Mouse (Mus musculus): Measurements from ENCODE around the gene Sidt2. TPM values are rescaled to one million over a fixed set of nuclear protein-coding genes. Genes with fewer than 3 reads are reported as not detected.

Sidt2 gene
- total RNA-seq (2021), result 10 to 100 TPM; 80.0 to 97.1 TPM

GRCm38 (mm10) chr9:45955107-45955963, at the start of gene Sidt2:
TSS of gene Sidt2 (minus strand) at chr9:45955258.
- peak; percentile 83 for DNase-seq
- intact Hi-C loops (cut with DNase I), result no loop called here

- intact Hi-C loops (cut with DNase I), result loop anchor here (5.0 kb wide), 1 partner anchor 243 kb away; no protein-coding TSS in a partner anchor
Measured at GRCm38 (mm10) chr9:46004529-46004928, 49.5 kb upstream of the Sidt2 start.

GRCm38 (mm10) chr9:46003729-46004128, 48.7 kb upstream of the Sidt2 start:
- DNase-seq, result peak; percentile 78
- intact Hi-C loops (cut with DNase I), result loop anchor here (2.0 to 5.0 kb wide), 2 partner anchors 187 to 244 kb away; no protein-coding TSS in a partner anchor

More at GRCm38 (mm10) chr9:46004529-46004928, 49.5 kb upstream of the Sidt2 start:
- no peak for DNase-seq

GRCm38 (mm10) chr9:45999009-45999408, 44.0 kb upstream of the Sidt2 start:
- intact Hi-C loops (cut with DNase I), result no loop called here
- DNase-seq, result no peak

- intact Hi-C loops (cut with DNase I), result loop anchor here (2.0 kb wide), 1 partner anchor 28 kb away; the partner anchor contains the start of genes Pafah1b2 and Sik3
Measured at GRCm38 (mm10) chr9:45985229-45985567, 30.1 kb upstream of the Sidt2 start.

GRCm38 (mm10) chr9:45984409-45985228, 29.6 kb upstream of the Sidt2 start:
- DNase-seq, result peak; percentile 95

More at GRCm38 (mm10) chr9:45985229-45985567, 30.1 kb upstream of the Sidt2 start:
- DNase-seq, result peak; percentile 74

GRCm38 (mm10) chr9:45983676-45984408, 28.8 kb upstream of the Sidt2 start:
- peak; percentile 32 for DNase-seq
- intact Hi-C loops (cut with DNase I), result loop anchor here (2.0 kb wide), 1 partner anchor 29 kb away; the partner anchor contains the start of genes Pafah1b2 and Sik3

More at GRCm38 (mm10) chr9:45984409-45985228, 29.6 kb upstream of the Sidt2 start:
- intact Hi-C loops (cut with DNase I), result loop anchor here (2.0 kb wide), 1 partner anchor 28 kb away; the partner anchor contains the start of genes Pafah1b2 and Sik3

GRCm38 (mm10) chr9:45981331-45981730, 26.3 kb upstream of the Sidt2 start:
- DNase-seq, result no peak
- intact Hi-C loops (cut with DNase I), result no loop called here

GRCm38 (mm10) chr9:45980611-45981010, 25.6 kb upstream of the Sidt2 start:
- intact Hi-C loops (cut with DNase I), result no loop called here
- no peak for DNase-seq

GRCm38 (mm10) chr9:45979778-45980177, 24.7 kb upstream of the Sidt2 start:
- intact Hi-C loops (cut with DNase I), result no loop called here
- no peak for DNase-seq

GRCm38 (mm10) chr9:45976884-45977283, 21.8 kb upstream of the Sidt2 start:
- intact Hi-C loops (cut with DNase I), result no loop called here
- DNase-seq, result no peak

- no peak for DNase-seq
- intact Hi-C loops (cut with DNase I), result no loop called here
Measured at GRCm38 (mm10) chr9:45963577-45963976, 8.5 kb upstream of the Sidt2 start.

- intact Hi-C loops (cut with DNase I), result no loop called here
- DNase-seq, result no peak
Measured at GRCm38 (mm10) chr9:45961855-45962254, 6.8 kb upstream of the Sidt2 start.

GRCm38 (mm10) chr9:45959661-45960060, 4.6 kb upstream of the Sidt2 start:
- intact Hi-C loops (cut with DNase I), result no loop called here
- DNase-seq, result no peak

GRCm38 (mm10) chr9:45958851-45959250, 3.8 kb upstream of the Sidt2 start:
- DNase-seq, result no peak
- intact Hi-C loops (cut with DNase I), result no loop called here

GRCm38 (mm10) chr9:45958023-45958670, 3.1 kb upstream of the Sidt2 start:
- DNase-seq, result no peak

GRCm38 (mm10) chr9:45954294-45955106, 558 bp downstream of the Sidt2 start:
- intact Hi-C loops (cut with DNase I), result no loop called here
- peak; percentile 40 for DNase-seq

More at GRCm38 (mm10) chr9:45958023-45958670, 3.1 kb upstream of the Sidt2 start:
- intact Hi-C loops (cut with DNase I), result no loop called here

- no peak for DNase-seq
- intact Hi-C loops (cut with DNase I), result no loop called here
Measured at GRCm38 (mm10) chr9:45953511-45954293, 1.4 kb downstream of the Sidt2 start.

All from left cerebral cortex, postnatal 4 days (tissue).